Mouse (Mus musculus): ENCODE measurements around the gene Sult2a5. TPM values are rescaled to one million over a fixed set of nuclear protein-coding genes. Genes with fewer than 3 reads are reported as not detected.

Gene Sult2a5
- not detected in 2 replicates for polyA plus RNA-seq (2012; rRNA removed)

GRCm38 (mm10) chr7:13623667-13624066 is at the start of gene Sult2a5:
Sult2a5 (plus strand) TSS chr7:13623967.

Other genes with a start within 250 kb of the Sult2a5 start
- not detected in 2 replicates for gene Cabp5, start 225.8 kb upstream of the Sult2a5 start, polyA plus RNA-seq (2012; rRNA removed)
- not detected in 2 replicates for gene Bsph1, start 173.1 kb upstream of the Sult2a5 start, polyA plus RNA-seq (2012; rRNA removed)
- not detected in 2 replicates for gene Bsph2, start 52.9 kb upstream of the Sult2a5 start, polyA plus RNA-seq (2012; rRNA removed)
- not detected in 2 replicates for gene Sult2a2, start 109.5 kb downstream of the Sult2a5 start, polyA plus RNA-seq (2012; rRNA removed)
- not detected in 2 replicates for gene Sult2a1, start 213.4 kb downstream of the Sult2a5 start, polyA plus RNA-seq (2012; rRNA removed)